Mouse (Mus musculus): ENCODE measurements around the gene Bbx. TPM values are rescaled to one million over a fixed set of nuclear protein-coding genes. Genes with fewer than 3 reads are reported as not detected.

Gene Bbx
- polyA plus RNA-seq, 1 experiment: 4.6 TPM

GRCm38 (mm10) chr16:50167231-50167982, 264.8 kb downstream of the Bbx start:
- Histone ChIP-seq H3ac (ENCODE audit: control insufficient read depth, insufficient read length) (no peak overlapping the region), H3K4me2 (ENCODE audit: low read depth) (peak overlapping the region; percentile 38), H3K27me3 (ENCODE audit: control insufficient read depth, insufficient read depth, insufficient read length) (no peaks in the 10 kb centered on the region), H3K79me2 (ENCODE audit: control insufficient read depth, insufficient read depth) (no peaks in the 10 kb centered on the region), H3K36me3 (ENCODE audit: control insufficient read depth, insufficient read depth) (no peaks in the 10 kb centered on the region), H3K4me3 (no peak overlapping the region)
- TF ChIP-seq SRF (IDR thresholded peaks at IDR 0.05; ENCODE audit: control insufficient read depth, insufficient read length, low read depth) (no peak), REST (IDR thresholded peaks at IDR 0.05; ENCODE audit: insufficient read depth, insufficient read length) (no peak), TCF12 (IDR thresholded peaks at IDR 0.05; ENCODE audit: insufficient read depth, poor library complexity, severe bottlenecking) (no peak), POLR2A (IDR thresholded peaks at IDR 0.05; ENCODE audit: insufficient read length, low read depth) (no peak), CEBPB (IDR thresholded peaks at IDR 0.05; ENCODE audit: insufficient read depth, poor library complexity, severe bottlenecking) (no peak), MYOG (IDR thresholded peaks at IDR 0.05; ENCODE audit: control insufficient read depth in 1 of 3, insufficient read depth in 1 of 3, insufficient read length in 2 of 3, low read depth in 2 of 3) (no peak), TCF3 (IDR thresholded peaks at IDR 0.05; ENCODE audit: insufficient read length, low read depth) (no peak), USF1 (IDR thresholded peaks at IDR 0.05; ENCODE audit: low read depth) (no peak), MYOD1 (IDR thresholded peaks at IDR 0.05; ENCODE audit: control insufficient read depth in 1 of 3, insufficient read length in 2 of 3, low read depth in 2 of 3) (no peak), E2F4 (IDR thresholded peaks at IDR 0.05; ENCODE audit: insufficient read depth) (no peak), POLR2AphosphoS2 (IDR thresholded peaks at IDR 0.05; ENCODE audit: insufficient read length, low read depth) (no peak), MAX (IDR thresholded peaks at IDR 0.05; ENCODE audit: low read depth) (no peak)

DNA sequence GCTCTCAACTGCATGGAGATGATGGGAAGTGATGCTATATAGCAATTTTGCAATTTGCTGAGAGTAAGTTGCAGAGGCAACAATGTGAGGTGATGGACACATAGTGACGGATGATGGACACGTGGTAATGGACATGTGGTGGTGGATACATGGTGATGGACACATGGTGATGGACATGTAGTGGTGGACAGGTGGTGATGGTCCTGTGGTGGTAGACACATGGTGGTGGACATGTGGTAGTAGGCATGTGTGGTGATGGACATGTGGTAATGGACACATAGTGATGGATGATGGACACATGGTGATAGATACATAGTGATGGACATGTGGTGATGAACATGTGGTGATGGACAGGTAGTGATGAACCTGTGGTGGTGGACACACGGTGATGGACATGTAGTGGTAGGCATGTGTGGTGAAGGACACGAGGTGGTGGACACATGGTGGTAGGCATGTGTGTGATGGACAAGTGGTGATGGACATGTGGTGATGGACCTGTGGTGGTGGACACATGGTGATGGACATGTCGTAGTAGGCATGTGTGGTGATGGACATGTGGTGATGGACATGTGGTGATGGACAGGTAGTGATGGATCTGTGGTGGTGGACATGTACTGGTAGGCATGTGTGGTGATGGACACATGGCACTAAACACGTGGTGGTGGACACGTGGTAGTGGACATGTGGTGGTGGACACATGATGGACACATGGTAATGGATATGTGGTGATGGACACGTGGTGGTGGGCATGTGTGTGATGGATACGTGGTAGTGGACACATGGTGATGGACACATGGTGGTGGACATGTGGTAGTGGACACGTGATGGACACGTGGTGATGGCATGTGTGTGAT, 271.5 kb downstream of the Bbx start:
- H3K4me3 ChIP-seq: no peak overlapping the region
- H3K36me3 ChIP-seq (ENCODE audit: control insufficient read depth, insufficient read depth): no peaks in the 10 kb centered on the region
- TF ChIP-seq MYOD1 (IDR thresholded peaks at IDR 0.05; ENCODE audit: control insufficient read depth in 1 of 3, insufficient read length in 2 of 3, low read depth in 2 of 3) (no peak), MYOG (IDR thresholded peaks at IDR 0.05; ENCODE audit: control insufficient read depth in 1 of 3, insufficient read depth in 1 of 3, insufficient read length in 2 of 3, low read depth in 2 of 3) (no peak), MAX (IDR thresholded peaks at IDR 0.05; ENCODE audit: low read depth) (no peak), POLR2AphosphoS2 (IDR thresholded peaks at IDR 0.05; ENCODE audit: insufficient read length, low read depth) (no peak), TCF12 (IDR thresholded peaks at IDR 0.05; ENCODE audit: insufficient read depth, poor library complexity, severe bottlenecking) (no peak), POLR2A (IDR thresholded peaks at IDR 0.05; ENCODE audit: insufficient read length, low read depth) (no peak), USF1 (IDR thresholded peaks at IDR 0.05; ENCODE audit: low read depth) (no peak), TCF3 (IDR thresholded peaks at IDR 0.05; ENCODE audit: insufficient read length, low read depth) (no peak), SRF (IDR thresholded peaks at IDR 0.05; ENCODE audit: control insufficient read depth, insufficient read length, low read depth) (no peak), E2F4 (IDR thresholded peaks at IDR 0.05; ENCODE audit: insufficient read depth) (no peak), CEBPB (IDR thresholded peaks at IDR 0.05; ENCODE audit: insufficient read depth, poor library complexity, severe bottlenecking) (no peak), REST (IDR thresholded peaks at IDR 0.05; ENCODE audit: insufficient read depth, insufficient read length) (no peak)
- no peaks in the 10 kb centered on the region for H3K27me3 ChIP-seq (ENCODE audit: control insufficient read depth, insufficient read depth, insufficient read length)
- H3K4me2 ChIP-seq (ENCODE audit: low read depth): no peak overlapping the region
- H3K79me2 ChIP-seq (ENCODE audit: control insufficient read depth, insufficient read depth): no peaks in the 10 kb centered on the region
- no peak overlapping the region for H3ac ChIP-seq (ENCODE audit: control insufficient read depth, insufficient read length)

DNA sequence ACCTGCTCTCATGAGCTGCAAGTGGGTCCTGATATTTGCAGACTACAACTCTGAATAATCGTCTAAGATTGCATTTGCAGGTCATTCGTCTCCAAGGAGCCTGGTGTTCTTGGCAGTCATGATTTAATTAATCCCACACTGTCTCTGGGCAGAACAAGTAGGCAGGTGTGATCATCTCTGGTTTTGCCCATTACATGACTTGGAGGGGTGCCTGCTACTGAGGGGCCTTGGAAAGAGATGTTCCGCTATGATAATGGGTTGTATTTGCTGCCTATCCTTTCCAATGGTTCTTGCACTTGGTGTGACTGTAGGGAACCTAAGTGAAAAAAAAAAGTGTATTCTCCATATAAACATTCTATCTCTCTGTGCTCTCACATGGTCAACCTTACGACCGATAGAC, 273.6 kb downstream of the Bbx start:
- H3ac ChIP-seq (ENCODE audit: control insufficient read depth, insufficient read length): no peak overlapping the region
- no peak overlapping the region for H3K4me2 ChIP-seq (ENCODE audit: low read depth)
- no peaks in the 10 kb centered on the region for H3K27me3 ChIP-seq (ENCODE audit: control insufficient read depth, insufficient read depth, insufficient read length)
- no peaks in the 10 kb centered on the region for H3K36me3 ChIP-seq (ENCODE audit: control insufficient read depth, insufficient read depth)
- TF ChIP-seq TCF12 (IDR thresholded peaks at IDR 0.05; ENCODE audit: insufficient read depth, poor library complexity, severe bottlenecking): no peak
- no peak for TF ChIP-seq MAX (IDR thresholded peaks at IDR 0.05; ENCODE audit: low read depth)
- no peak for TF ChIP-seq MYOG (IDR thresholded peaks at IDR 0.05; ENCODE audit: control insufficient read depth in 1 of 3, insufficient read depth in 1 of 3, insufficient read length in 2 of 3, low read depth in 2 of 3)
- no peak for TF ChIP-seq E2F4 (IDR thresholded peaks at IDR 0.05; ENCODE audit: insufficient read depth)
- no peak for TF ChIP-seq SRF (IDR thresholded peaks at IDR 0.05; ENCODE audit: control insufficient read depth, insufficient read length, low read depth)
- TF ChIP-seq MYOD1 (IDR thresholded peaks at IDR 0.05; ENCODE audit: control insufficient read depth in 1 of 3, insufficient read length in 2 of 3, low read depth in 2 of 3): no peak
- no peak for TF ChIP-seq REST (IDR thresholded peaks at IDR 0.05; ENCODE audit: insufficient read depth, insufficient read length)
- no peak for TF ChIP-seq CEBPB (IDR thresholded peaks at IDR 0.05; ENCODE audit: insufficient read depth, poor library complexity, severe bottlenecking)
- TF ChIP-seq POLR2AphosphoS2 (IDR thresholded peaks at IDR 0.05; ENCODE audit: insufficient read length, low read depth): no peak
- no peak for TF ChIP-seq USF1 (IDR thresholded peaks at IDR 0.05; ENCODE audit: low read depth)
- no peak for TF ChIP-seq POLR2A (IDR thresholded peaks at IDR 0.05; ENCODE audit: insufficient read length, low read depth)
- no peak for TF ChIP-seq TCF3 (IDR thresholded peaks at IDR 0.05; ENCODE audit: insufficient read length, low read depth)
- H3K4me3 ChIP-seq: no peak overlapping the region
- no peaks in the 10 kb centered on the region for H3K79me2 ChIP-seq (ENCODE audit: control insufficient read depth, insufficient read depth)

GRCm38 (mm10) chr16:50149606-50150005, 282.6 kb downstream of the Bbx start:
- H3ac ChIP-seq (ENCODE audit: control insufficient read depth, insufficient read length): no peak overlapping the region
- no peak for TF ChIP-seq USF1 (IDR thresholded peaks at IDR 0.05; ENCODE audit: low read depth)
- TF ChIP-seq CEBPB (IDR thresholded peaks at IDR 0.05; ENCODE audit: insufficient read depth, poor library complexity, severe bottlenecking): no peak
- no peak for TF ChIP-seq SRF (IDR thresholded peaks at IDR 0.05; ENCODE audit: control insufficient read depth, insufficient read length, low read depth)
- TF ChIP-seq POLR2A (IDR thresholded peaks at IDR 0.05; ENCODE audit: insufficient read length, low read depth): no peak
- TF ChIP-seq REST (IDR thresholded peaks at IDR 0.05; ENCODE audit: insufficient read depth, insufficient read length): no peak
- TF ChIP-seq POLR2AphosphoS2 (IDR thresholded peaks at IDR 0.05; ENCODE audit: insufficient read length, low read depth): no peak
- TF ChIP-seq TCF12 (IDR thresholded peaks at IDR 0.05; ENCODE audit: insufficient read depth, poor library complexity, severe bottlenecking): no peak
- TF ChIP-seq MAX (IDR thresholded peaks at IDR 0.05; ENCODE audit: low read depth): no peak
- TF ChIP-seq MYOD1 (IDR thresholded peaks at IDR 0.05; ENCODE audit: control insufficient read depth in 1 of 3, insufficient read length in 2 of 3, low read depth in 2 of 3): no peak
- TF ChIP-seq TCF3 (IDR thresholded peaks at IDR 0.05; ENCODE audit: insufficient read length, low read depth): no peak
- no peak for TF ChIP-seq MYOG (IDR thresholded peaks at IDR 0.05; ENCODE audit: control insufficient read depth in 1 of 3, insufficient read depth in 1 of 3, insufficient read length in 2 of 3, low read depth in 2 of 3)
- TF ChIP-seq E2F4 (IDR thresholded peaks at IDR 0.05; ENCODE audit: insufficient read depth): no peak
- no peaks in the 10 kb centered on the region for H3K27me3 ChIP-seq (ENCODE audit: control insufficient read depth, insufficient read depth, insufficient read length)
- H3K4me2 ChIP-seq (ENCODE audit: low read depth): no peak overlapping the region
- no peak overlapping the region for H3K4me3 ChIP-seq
- no peaks in the 10 kb centered on the region for H3K79me2 ChIP-seq (ENCODE audit: control insufficient read depth, insufficient read depth)
- no peaks in the 10 kb centered on the region for H3K36me3 ChIP-seq (ENCODE audit: control insufficient read depth, insufficient read depth)
